Mouse (Mus musculus) liver, embryonic 16.5 days (tissue): ENCODE measurements around the gene Mrps35. TPM values are rescaled to one million over a fixed set of nuclear protein-coding genes. Genes with fewer than 3 reads are reported as not detected.
A peak's percentile ranks its signal among the peaks of the same experiment; 100 is the strongest.

Source experiments
- ATAC-seq: fragments of 200-750 bp; cut with Nextera tagmentation; 2 replicates; pipeline ENCODE4 v1.8.0; 2017; ENCODE audit warnings: low read depth, mild to moderate bottlenecking, moderate number of reproducible peaks, moderate library complexity
- H3K27ac ChIP-seq: fragments of 300-500 bp; sonication (generic); 2 replicates; pipeline ENCODE4 v1.5.1; 2014; ENCODE audit warnings: mild to moderate bottlenecking, low read length
- H3K27me3 ChIP-seq: fragments of 300-500 bp; sonication (generic); 2 replicates; pipeline ENCODE4 v1.6.1; 2014; ENCODE audit warnings: low read depth, low read length, mixed read lengths; ENCODE audit not compliant: control insufficient read depth, insufficient read depth
- H3K36me3 ChIP-seq: fragments of 300-500 bp; sonication (generic); 2 replicates; pipeline ENCODE4 v1.6.1; 2014; ENCODE audit warnings: mild to moderate bottlenecking; ENCODE audit not compliant: control insufficient read depth, insufficient read depth
- H3K4me1 ChIP-seq: fragments of 300-500 bp; sonication (generic); 2 replicates; pipeline ENCODE4 v1.6.1; 2014; ENCODE audit warnings: low read depth, low read length, mixed read lengths; ENCODE audit not compliant: control insufficient read depth
- H3K4me2 ChIP-seq: fragments of 300-500 bp; sonication (generic); 2 replicates; pipeline ENCODE4 v1.6.1; 2014; ENCODE audit warnings: low read depth, low read length, mixed read lengths
- H3K4me3 ChIP-seq: fragments of 300-500 bp; sonication (generic); 2 replicates; pipeline ENCODE4 v1.5.1; 2014; ENCODE audit warnings: low read depth, mild to moderate bottlenecking, low read length
- H3K9ac ChIP-seq: fragments of 300-500 bp; sonication (generic); 2 replicates; pipeline ENCODE4 v1.6.1; 2014; ENCODE audit warnings: low read depth, low read length
- H3K9me3 ChIP-seq: fragments of 300-500 bp; sonication (generic); replicated peaks from 2 replicates; pipeline ENCODE4 v1.6.1; 2016; ENCODE audit warnings: low read length; ENCODE audit not compliant: control insufficient read depth
- WGBS: fragments of 180-500 bp; shearing (Covaris S2); extraction: QIAGEN DNeasy Blood & Tissue Kit; methylation state at CpG from one replicate; pipeline ENCODE4 v1.1.7; 2014; ENCODE audit not compliant: insufficient replicate concordance; 5-methylcytosine and 5-hydroxymethylcytosine counted together
- polyA plus RNA-seq: library from polyadenylated mRNA; unstranded; fragments of >200 nt; fragmentation: Nextera tagmentation; extraction: Ambion mirVana; gene quantifications from 2 replicates; pipeline ENCODE4 v1.2.1, GENCODE M21; 2015

Mrps35 gene
- polyA plus RNA-seq, 1 experiment from 2014 or later, result 42.3 TPM

GRCm38 (mm10) chr6:147105529-147105928 lies 63.0 kb downstream of the Mrps35 start:
- no peak overlapping the region for H3K4me3 ChIP-seq
- H3K4me1 ChIP-seq, result no peaks in the 10 kb centered on the region
- no peak overlapping the region for H3K4me2 ChIP-seq
- 88% methylated on average over 1 of the region's 1 CpGs for WGBS
- ATAC-seq, result no peak
- no peaks in the 10 kb centered on the region for H3K9me3 ChIP-seq
- H3K9ac ChIP-seq, result no peak overlapping the region
- H3K27me3 ChIP-seq, result no peaks in the 10 kb centered on the region
- no peaks in the 10 kb centered on the region; the same call in 1 of the 2 replicates for H3K36me3 ChIP-seq
- no peak overlapping the region for H3K27ac ChIP-seq

- H3K27me3 ChIP-seq, result no peaks in the 10 kb centered on the region
- H3K9me3 ChIP-seq, result no peaks in the 10 kb centered on the region
- H3K4me3 ChIP-seq, result no peak overlapping the region
- WGBS, result 79% methylated on average over 6 of the region's 6 CpGs
- H3K27ac ChIP-seq, result no peak overlapping the region
- no peaks in the 10 kb centered on the region; the same call in 1 of the 2 replicates for H3K36me3 ChIP-seq
- 0 out of 2 replicates have a peak, but pooled peaks have one; percentile 19 for ATAC-seq
- H3K4me1 ChIP-seq, result no peaks in the 10 kb centered on the region
- no peak overlapping the region for H3K4me2 ChIP-seq
- no peak overlapping the region for H3K9ac ChIP-seq
Observed at GRCm38 (mm10) chr6:147106716-147107115, 64.2 kb downstream of the Mrps35 start.

GRCm38 (mm10) chr6:147109283-147109682 lies 66.7 kb downstream of the Mrps35 start:
- no peak overlapping the region for H3K9ac ChIP-seq
- no peak overlapping the region for H3K4me3 ChIP-seq
- no peak for ATAC-seq
- H3K36me3 ChIP-seq, result no peaks in the 10 kb centered on the region; the same call in 1 of the 2 replicates
- H3K27ac ChIP-seq, result no peak overlapping the region
- 71% methylated on average over 7 of the region's 7 CpGs for WGBS
- H3K4me2 ChIP-seq, result no peak overlapping the region
- H3K9me3 ChIP-seq, result no peaks in the 10 kb centered on the region
- no peaks in the 10 kb centered on the region for H3K27me3 ChIP-seq
- no peaks in the 10 kb centered on the region for H3K4me1 ChIP-seq

GRCm38 (mm10) chr6:147116579-147116978 lies 74.0 kb downstream of the Mrps35 start:
- Histone ChIP-seq H3K27ac (no peak overlapping the region), H3K36me3 (no peaks in the 10 kb centered on the region), H3K4me2 (no peak overlapping the region), H3K9ac (no peak overlapping the region), H3K9me3 (no peaks in the 10 kb centered on the region), H3K4me3 (no peak overlapping the region), H3K4me1 (no peaks in the 10 kb centered on the region), H3K27me3 (no peaks in the 10 kb centered on the region)
- no peak for ATAC-seq
- 10% methylated on average over 10 of the region's 10 CpGs for WGBS

- H3K27ac ChIP-seq, result no peak overlapping the region
- ATAC-seq, result no peak
- H3K4me3 ChIP-seq, result no peak overlapping the region
- no peak overlapping the region for H3K4me2 ChIP-seq
- H3K36me3 ChIP-seq, result no peaks in the 10 kb centered on the region
- no peaks in the 10 kb centered on the region for H3K4me1 ChIP-seq
- 76% methylated on average over 7 of the region's 7 CpGs for WGBS
- no peak overlapping the region for H3K9ac ChIP-seq
- no peaks in the 10 kb centered on the region for H3K9me3 ChIP-seq
- no peaks in the 10 kb centered on the region for H3K27me3 ChIP-seq
Observed at GRCm38 (mm10) chr6:147117764-147118163, 75.2 kb downstream of the Mrps35 start.

- Histone ChIP-seq H3K4me1 (no peaks in the 10 kb centered on the region), H3K27me3 (no peaks in the 10 kb centered on the region), H3K9ac (no peak overlapping the region), H3K4me3 (no peak overlapping the region), H3K4me2 (no peak overlapping the region), H3K36me3 (no peaks in the 10 kb centered on the region), H3K9me3 (no peaks in the 10 kb centered on the region), H3K27ac (no peak overlapping the region)
- no peak for ATAC-seq
- WGBS, result 58% methylated on average over 3 of the region's 3 CpGs
Observed at GRCm38 (mm10) chr6:147118190-147118589, 75.6 kb downstream of the Mrps35 start.

- no peak overlapping the region for H3K4me2 ChIP-seq
- no peak overlapping the region for H3K27ac ChIP-seq
- no peaks in the 10 kb centered on the region for H3K36me3 ChIP-seq
- H3K9me3 ChIP-seq, result no peaks in the 10 kb centered on the region
- no peaks in the 10 kb centered on the region for H3K4me1 ChIP-seq
- no peaks in the 10 kb centered on the region for H3K27me3 ChIP-seq
- WGBS, result 25% methylated on average over 6 of the region's 6 CpGs
- ATAC-seq, result no peak
- no peak overlapping the region for H3K4me3 ChIP-seq
- no peak overlapping the region for H3K9ac ChIP-seq
Observed at GRCm38 (mm10) chr6:147121320-147121719, 78.8 kb downstream of the Mrps35 start.

Other genes starting within 250 kb of the Mrps35 start
- gene Arntl2, start 246.7 kb upstream of the Mrps35 start, polyA plus RNA-seq, result 0.22 and 0.44 TPM in 2 replicates
- not detected in 2 replicates for gene Smco2, start 192.7 kb upstream of the Mrps35 start, polyA plus RNA-seq
- gene Ppfibp1, start 154.3 kb upstream of the Mrps35 start, polyA plus RNA-seq, result 12.9 and 14.4 TPM in 2 replicates
- gene 1700034J05Rik, start 88.3 kb upstream of the Mrps35 start, polyA plus RNA-seq, result 0.04 TPM in 1 of 2 replicates, not detected in the other
- 0.22 and 0.41 TPM in 2 replicates for gene Rep15, start 10.2 kb upstream of the Mrps35 start, polyA plus RNA-seq
- gene Mansc4, start 44.3 kb downstream of the Mrps35 start, polyA plus RNA-seq, result not detected in 2 replicates
- gene Klhl42, start 48.6 kb downstream of the Mrps35 start, polyA plus RNA-seq, result 1.6 and 1.8 TPM in 2 replicates
- not detected in 2 replicates for gene Pthlh, start 221.4 kb downstream of the Mrps35 start, polyA plus RNA-seq